In the genomic region with DNA sequence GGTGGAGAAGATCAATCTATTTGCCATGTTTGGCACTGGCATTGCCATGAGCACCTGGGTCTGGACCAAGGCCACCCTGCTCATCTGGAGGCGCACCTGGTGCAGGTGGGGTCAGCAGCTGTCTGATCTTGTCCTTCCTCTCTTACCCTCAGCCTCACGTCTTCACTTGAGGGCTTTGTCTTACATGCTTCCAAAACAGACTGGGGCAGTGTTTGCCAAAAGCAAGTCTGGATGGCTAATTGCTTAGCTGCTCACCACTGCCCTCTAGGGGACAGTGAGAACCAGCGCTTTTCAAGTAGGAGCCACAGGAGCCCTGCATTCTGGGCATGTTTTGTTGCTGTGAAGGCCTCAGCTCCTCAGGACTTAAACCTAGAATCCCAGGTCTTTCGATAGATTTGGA, we compare ENCODE assay signal across 9 mouse cellular contexts. TPM values are rescaled to one million over a fixed set of nuclear protein-coding genes. Genes with fewer than 3 reads are reported as not detected.
A peak's percentile ranks its signal among the peaks of the same experiment; 100 is the strongest.
DNase-seq lines count a peak whose midpoint lies in the region; ATAC-seq and TF ChIP-seq lines count a peak whose summit lies in the region.
"Had no signal": no experiment of that assay in that cellular context is flagged by ENCODE, and none has a peak within 500 bp of the region (broad histone marks: within the 10 kb centered on the region; RNA-seq: fewer than 3 reads in every experiment).

No protein-coding gene starts in this region.

- 39% methylated on average over 4 of the region's 4 CpGs for WGBS in kidney, postnatal 0 days
- WGBS in liver, embryonic 16.5 days (ENCODE audit: insufficient replicate concordance), result 28% methylated on average over 4 of the region's 4 CpGs

- H3K27ac ChIP-seq in kidney, postnatal 0 days, result no peak overlapping the region
- no peak overlapping the region for H3K27ac ChIP-seq in liver, embryonic 16.5 days (ENCODE audit: low read length)

- DNase-seq in B cell, adult 2 months, result peak; percentile 77
- DNase-seq in adrenal gland, adult (ENCODE audit: inconsistent age in 2 of 2, low spot score in 1 of 2), result peak; percentile 67 to 89
- peak; percentile 90 for DNase-seq in embryo, embryonic 10 days (ENCODE audit: low spot score)
- peak; percentile 41 for DNase-seq in gastrocnemius, postnatal 25 days
- peak; percentile 78 for DNase-seq in kidney, postnatal 0 days (ENCODE audit: low spot score)
- DNase-seq in ovary, postnatal 36 days (ENCODE audit: low spot score), result peak; percentile 54
- DNase-seq in thymus, postnatal 36 days, result peak; percentile 57 to 64

- no peak; the same call in 1 of the 2 replicates for ATAC-seq in kidney, postnatal 0 days (replicated peaks; ENCODE audit: low FRiP score, low read depth)
- ATAC-seq in liver, embryonic 16.5 days (ENCODE audit: low read depth), result peak; percentile 36; the same call in 1 of the 2 replicates

- H3K36me3 ChIP-seq in kidney, postnatal 0 days (ENCODE audit: insufficient read depth, low read length), result peaks cover 48% of the 10 kb centered on the region
- H3K36me3 ChIP-seq in liver, embryonic 16.5 days (ENCODE audit: control insufficient read depth, insufficient read depth), result no peaks in the 10 kb centered on the region

- no peaks in the 10 kb centered on the region for H3K4me1 ChIP-seq in kidney, postnatal 0 days (replicated peaks; ENCODE audit: insufficient read depth, low read length)
- H3K4me1 ChIP-seq in liver, embryonic 16.5 days (ENCODE audit: control insufficient read depth, low read depth, low read length), result no peaks in the 10 kb centered on the region

- H3K4me3 ChIP-seq in kidney, postnatal 0 days (replicated peaks; ENCODE audit: low read depth, low read length), result no peak overlapping the region
- no peak overlapping the region for H3K4me3 ChIP-seq in liver, embryonic 16.5 days (ENCODE audit: low read depth, low read length)
- H3K4me3 ChIP-seq: erythroblast, embryonic 14.5 days had no signal

- H3K4me2 ChIP-seq in kidney, postnatal 0 days (ENCODE audit: low read length), result no peak overlapping the region
- H3K4me2 ChIP-seq in liver, embryonic 16.5 days (ENCODE audit: low read depth, low read length), result no peak overlapping the region

- TF ChIP-seq CTCF in kidney, postnatal 0 days (IDR thresholded peaks at IDR 0.05; ENCODE audit: low read depth), result peak; percentile 94

- no peak overlapping the region for H3K9ac ChIP-seq in kidney, postnatal 0 days (ENCODE audit: low read depth, low read length)
- no peak overlapping the region for H3K9ac ChIP-seq in liver, embryonic 16.5 days (ENCODE audit: low read depth, low read length)

- no peaks in the 10 kb centered on the region for H3K9me3 ChIP-seq in kidney, postnatal 0 days (replicated peaks; ENCODE audit: low read length)
- H3K9me3 ChIP-seq in liver, embryonic 16.5 days (replicated peaks; ENCODE audit: control insufficient read depth, low read length), result no peaks in the 10 kb centered on the region

- H3K27me3 ChIP-seq in kidney, postnatal 0 days (ENCODE audit: insufficient read depth, low read length), result no peaks in the 10 kb centered on the region
- no peaks in the 10 kb centered on the region for H3K27me3 ChIP-seq in liver, embryonic 16.5 days (ENCODE audit: control insufficient read depth, insufficient read depth, low read depth, low read length)

RNA-seq across cellular contexts. Expression of gene Ahcyl2, which starts 9.4 kb away (rescaled TPM):
- 10 to 100 TPM; 16.0 to 19.0 TPM for total RNA-seq in gastrocnemius, postnatal 25 days (2021)
- polyA plus RNA-seq in kidney, postnatal 0 days (2015; fragmentation: Nextera tagmentation; extraction: Ambion mirVana), result 18.5 and 18.7 TPM in 2 replicates
- 3.9 and 4.4 TPM in 2 replicates for polyA plus RNA-seq in liver, embryonic 16.5 days (2015; fragmentation: Nextera tagmentation; extraction: Ambion mirVana)

RNA-seq across cellular contexts. Expression of gene Smo, which starts 23.1 kb away (rescaled TPM):
- total RNA-seq in gastrocnemius, postnatal 25 days (2021), result 1 to 10 TPM; 5.5 to 5.9 TPM
- polyA plus RNA-seq in kidney, postnatal 0 days (2015; fragmentation: Nextera tagmentation; extraction: Ambion mirVana), result 26.4 and 27.5 TPM in 2 replicates
- 2.7 and 2.9 TPM in 2 replicates for polyA plus RNA-seq in liver, embryonic 16.5 days (2015; fragmentation: Nextera tagmentation; extraction: Ambion mirVana)
